Mouse (Mus musculus) adrenal gland (tissue): Measurements from ENCODE around the gene Ces1d.

Experiments
- intact Hi-C: fragments of 180-260 bp; cut with DNase I; formaldehyde crosslinking; loops from one replicate; pipeline ENCODE4 v1.15.1; 2025

The Ces1d gene

GRCm38 (mm10) chr8:93147331-93147730 lies 50.3 kb downstream of the Ces1d start:
- intact Hi-C loops, result no loop called here

- intact Hi-C loops, result no loop called here
Observed at GRCm38 (mm10) chr8:93140696-93141095, 56.9 kb downstream of the Ces1d start.

- intact Hi-C loops, result no loop called here
Observed at GRCm38 (mm10) chr8:93132196-93132595, 65.4 kb downstream of the Ces1d start.

GRCm38 (mm10) chr8:93131233-93131980 lies 66.2 kb downstream of the Ces1d start, which contains the start of gene Ces1c:
Ces1c (minus strand) TSS chr8:93131283.
- intact Hi-C loops, result no loop called here

- intact Hi-C loops, result no loop called here
Observed at GRCm38 (mm10) chr8:93126476-93126875, 71.2 kb downstream of the Ces1d start.

- intact Hi-C loops, result no loop called here
Observed at GRCm38 (mm10) chr8:93122005-93122404, 75.6 kb downstream of the Ces1d start.
